In genomic region chr12:20233871-20234307, GRCm38 (mm10) we compare ENCODE assay signal across 8 mouse cellular contexts.
DNase-seq lines count a peak whose midpoint lies in the region; ATAC-seq and TF ChIP-seq lines count a peak whose summit lies in the region.

No protein-coding gene starts in this region.

- no peak for TF ChIP-seq CTCF in E14TG2a.4 (conservative IDR thresholded peaks at IDR 0.05; ENCODE audit: low read length)

- peak; percentile 1 to 5 for DNase-seq in heart, adult 9 months (ENCODE audit: low spot score in 2 of 2)
- DNase-seq in heart, adult 8-10 months (ENCODE audit: low spot score), result no peak
- DNase-seq in forebrain, embryonic 14.5 days (ENCODE audit: low spot score), result peak; percentile 2
- peak; percentile 1 for DNase-seq in midbrain, embryonic 14.5 days
- DNase-seq in frontal cortex, adult 2 months (ENCODE audit: extremely low spot score in 1 of 2, low spot score in 1 of 2), result no peak
- DNase-seq in left cerebral cortex, adult 8-10 months (ENCODE audit: low spot score in 2 of 2), result no peak

- peaks cover 85% of the 10 kb centered on the region for H3K9me3 ChIP-seq in E14TG2a.4 (ENCODE audit: low read length)
- peaks cover 52% of the 10 kb centered on the region for H3K9me3 ChIP-seq in forebrain, embryonic 14.5 days (replicated peaks; ENCODE audit: control insufficient read depth, low read length)
- peaks cover 50% of the 10 kb centered on the region for H3K9me3 ChIP-seq in intestine, embryonic 16.5 days (ENCODE audit: control insufficient read depth, low read length)
- H3K9me3 ChIP-seq in midbrain, embryonic 14.5 days (ENCODE audit: control insufficient read depth, low read length), result peaks cover 56% of the 10 kb centered on the region

- WGBS in forebrain, embryonic 14.5 days, result 77% methylated on average over 25 of the region's 25 CpGs
- 71% methylated on average over 25 of the region's 25 CpGs for WGBS in intestine, embryonic 16.5 days
- 72% methylated on average over 25 of the region's 25 CpGs for WGBS in midbrain, embryonic 14.5 days

- H3K4me1 ChIP-seq in E14TG2a.4 (replicated peaks; ENCODE audit: low read depth, low read length), result no peaks in the 10 kb centered on the region; the same call in 1 of the 2 replicates
- H3K4me1 ChIP-seq in forebrain, embryonic 14.5 days (ENCODE audit: control insufficient read depth, insufficient read depth, low read length), result no peaks in the 10 kb centered on the region
- H3K4me1 ChIP-seq in intestine, embryonic 16.5 days (ENCODE audit: control insufficient read depth, insufficient read depth, low read length), result no peaks in the 10 kb centered on the region
- no peaks in the 10 kb centered on the region for H3K4me1 ChIP-seq in midbrain, embryonic 14.5 days (ENCODE audit: control insufficient read depth, insufficient read depth, low read length)

- no peak overlapping the region for H3K27ac ChIP-seq in forebrain, embryonic 14.5 days (ENCODE audit: low read depth, low read length)
- H3K27ac ChIP-seq in intestine, embryonic 16.5 days (ENCODE audit: low read length), result no peak overlapping the region
- no peak overlapping the region for H3K27ac ChIP-seq in midbrain, embryonic 14.5 days (replicated peaks; ENCODE audit: low read depth, low read length)

- H3K27me3 ChIP-seq in E14TG2a.4 (ENCODE audit: insufficient read depth, low read length), result 0 out of 2 replicates have a peak, but pooled peaks cover 3% of the 10 kb centered on the region
- H3K27me3 ChIP-seq in forebrain, embryonic 14.5 days (replicated peaks; ENCODE audit: control insufficient read depth, insufficient read depth, low read length), result no peaks in the 10 kb centered on the region
- 0 out of 2 replicates have a peak, but pooled peaks cover 2% of the 10 kb centered on the region for H3K27me3 ChIP-seq in intestine, embryonic 16.5 days (replicated peaks; ENCODE audit: control insufficient read depth, insufficient read depth, low read length)
- no peaks in the 10 kb centered on the region for H3K27me3 ChIP-seq in midbrain, embryonic 14.5 days (ENCODE audit: control insufficient read depth, insufficient read depth, low read length)

- peaks cover 28% of the 10 kb centered on the region for H3K36me3 ChIP-seq in E14TG2a.4 (ENCODE audit: insufficient read depth, low read length)
- H3K36me3 ChIP-seq in forebrain, embryonic 14.5 days (ENCODE audit: control insufficient read depth, insufficient read depth, low read length), result no peaks in the 10 kb centered on the region
- peaks cover 29% of the 10 kb centered on the region for H3K36me3 ChIP-seq in intestine, embryonic 16.5 days (ENCODE audit: control insufficient read depth, insufficient read depth, low read length)
- no peaks in the 10 kb centered on the region for H3K36me3 ChIP-seq in midbrain, embryonic 14.5 days (ENCODE audit: control insufficient read depth, insufficient read depth, low read length)

- peak overlapping the region; percentile 35 for H3K4me3 ChIP-seq in E14TG2a.4 (replicated peaks; ENCODE audit: low read length)
- no peak overlapping the region for H3K4me3 ChIP-seq in forebrain, embryonic 14.5 days (ENCODE audit: low read depth, low read length)
- H3K4me3 ChIP-seq in intestine, embryonic 16.5 days (ENCODE audit: low read length), result no peak overlapping the region
- H3K4me3 ChIP-seq in midbrain, embryonic 14.5 days (replicated peaks; ENCODE audit: low read depth, low read length), result 0 out of 2 replicates have a peak overlapping the region, but pooled peaks have one; percentile 0

- ATAC-seq in forebrain, embryonic 14.5 days, result 0 out of 2 replicates have a peak, but pooled peaks have one; percentile 34
- ATAC-seq in intestine, embryonic 16.5 days, result peak; percentile 43
- peak; percentile 59 for ATAC-seq in midbrain, embryonic 14.5 days (ENCODE audit: low FRiP score, low TSS enrichment)

- no peak overlapping the region for H3K4me2 ChIP-seq in forebrain, embryonic 14.5 days (ENCODE audit: low read length)
- H3K4me2 ChIP-seq in intestine, embryonic 16.5 days (ENCODE audit: low read depth, low read length), result no peak overlapping the region
- H3K4me2 ChIP-seq in midbrain, embryonic 14.5 days (ENCODE audit: low read length), result no peak overlapping the region

- H3K9ac ChIP-seq in forebrain, embryonic 14.5 days (ENCODE audit: low read length), result no peak overlapping the region
- no peak overlapping the region for H3K9ac ChIP-seq in intestine, embryonic 16.5 days (ENCODE audit: low read depth, low read length)
- H3K9ac ChIP-seq in midbrain, embryonic 14.5 days (replicated peaks; ENCODE audit: low read length), result no peak overlapping the region

Comparison
In these comparisons a context has a peak if more than half of its experiments do, and no peak if none do; other contexts are left out.
1. DNase-seq: peak in heart, adult 9 months (2 of 2), forebrain, embryonic 14.5 days (single experiment) and midbrain, embryonic 14.5 days (single experiment); none in heart, adult 8-10 months (single experiment), frontal cortex, adult 2 months (0 of 2) and left cerebral cortex, adult 8-10 months (0 of 2).
2. H3K4me3 ChIP-seq: peak in E14TG2a.4 (single experiment) and midbrain, embryonic 14.5 days (single experiment); none in forebrain, embryonic 14.5 days (single experiment) and intestine, embryonic 16.5 days (single experiment).
3. Peak in every context shown above with its lines, with median percentiles within 50 percentile points of each other: ATAC-seq.